Mouse (Mus musculus): Measurements from ENCODE around the gene Nipsnap3a.

GRCm38 (mm10) chr4:53024397-53024796 is 35.3 kb downstream of the Nipsnap3a start:
- TF ChIP-seq CTCF (IDR thresholded peaks at IDR 0.05; ENCODE audit: borderline replicate concordance, control insufficient read depth, extremely low read depth, insufficient read depth, low read length, poor library complexity) (no peak), POLR2A (IDR thresholded peaks at IDR 0.05; ENCODE audit: control insufficient read depth, extremely low read depth, insufficient read depth, low read length, poor library complexity) (no peak)

All from thymus, adult 2 months (tissue).